Mouse (Mus musculus) kidney, postnatal 14 days (tissue): ENCODE data around the gene Mapk1.
"Not testable (repeated sequence)": the region's sequence is repeated elsewhere in the genome, so short reads cannot be mapped to it uniquely, and the experiment has no call there.

ENCODE experiments used
- DNase-seq: peaks from one replicate; pipeline ENCODE4 v3.0.0; 2022; ENCODE audit warnings: mixed read lengths

Gene Mapk1

GRCm38 (mm10) chr16:16983131-16983533 is at the start of gene Mapk1:
Gene Mapk1, plus strand, starts transcription at chr16:16983382.
- peak; percentile 97 for DNase-seq

DNA sequence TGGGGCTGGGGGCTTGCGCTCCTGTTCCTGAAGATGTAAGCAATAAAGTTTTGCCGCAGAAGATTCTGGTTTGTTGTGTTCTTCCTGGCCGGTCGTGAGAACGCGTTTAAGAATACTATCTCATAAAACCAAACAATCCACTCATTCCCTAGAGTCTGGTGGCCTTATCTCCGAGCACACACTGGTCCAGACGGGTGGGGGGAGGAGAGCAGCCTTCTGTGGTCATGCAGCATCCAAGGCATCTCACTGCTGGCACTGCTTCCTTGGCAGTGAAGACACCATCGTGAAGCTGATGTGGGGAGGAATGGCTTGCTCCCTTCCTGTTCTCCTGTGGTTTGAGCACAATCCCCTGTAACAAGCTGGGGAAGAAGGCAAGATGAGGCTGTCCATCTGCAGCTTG is 43.6 kb upstream of the Mapk1 start:
- no peak for DNase-seq

GRCm38 (mm10) chr16:16941078-16941477 is 42.1 kb upstream of the Mapk1 start:
- no peak for DNase-seq

- no peak for DNase-seq
Measured at GRCm38 (mm10) chr16:16958575-16958974, 24.6 kb upstream of the Mapk1 start.

DNA sequence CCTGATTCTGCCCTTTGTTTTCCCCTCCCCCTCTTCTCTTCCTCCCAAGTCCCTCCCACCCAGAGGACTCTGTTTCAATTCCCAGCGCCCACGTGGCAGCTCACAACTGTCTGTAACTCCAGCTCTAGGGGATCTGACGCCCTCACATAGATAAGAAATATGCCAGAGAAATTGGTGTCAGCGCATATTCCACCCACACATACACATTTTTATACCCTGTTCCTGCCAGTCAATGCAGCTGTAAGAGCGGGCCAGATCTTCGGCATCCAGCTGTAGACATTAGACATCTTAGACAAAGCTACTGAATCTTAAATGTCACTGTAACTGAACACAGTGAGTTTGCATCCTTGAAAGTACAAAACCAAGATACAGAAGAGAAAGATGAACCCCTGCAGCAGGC is 23.3 kb upstream of the Mapk1 start:
- DNase-seq, result no peak

GRCm38 (mm10) chr16:16965149-16965548 is 18.0 kb upstream of the Mapk1 start:
- no peak for DNase-seq

DNA sequence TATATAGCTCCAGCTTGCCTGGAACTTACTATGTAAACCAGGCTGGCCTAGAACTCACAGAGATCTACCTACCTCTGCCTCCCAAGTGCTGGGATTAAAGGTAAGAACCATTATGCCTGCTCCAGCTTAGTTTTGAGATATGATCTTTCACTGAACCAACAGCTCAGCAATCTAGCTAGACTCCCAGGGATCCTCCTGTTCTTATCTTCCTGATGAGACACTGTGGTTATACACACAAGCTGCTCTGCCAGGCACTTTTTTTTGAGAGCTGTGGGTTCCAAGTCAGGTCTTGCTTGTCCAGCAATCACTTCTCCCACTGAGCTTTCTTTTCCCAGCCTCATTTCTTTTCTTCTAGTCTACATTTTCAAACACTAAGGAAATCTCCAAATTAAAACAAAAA is 16.9 kb upstream of the Mapk1 start:
- DNase-seq, result no peak

DNA sequence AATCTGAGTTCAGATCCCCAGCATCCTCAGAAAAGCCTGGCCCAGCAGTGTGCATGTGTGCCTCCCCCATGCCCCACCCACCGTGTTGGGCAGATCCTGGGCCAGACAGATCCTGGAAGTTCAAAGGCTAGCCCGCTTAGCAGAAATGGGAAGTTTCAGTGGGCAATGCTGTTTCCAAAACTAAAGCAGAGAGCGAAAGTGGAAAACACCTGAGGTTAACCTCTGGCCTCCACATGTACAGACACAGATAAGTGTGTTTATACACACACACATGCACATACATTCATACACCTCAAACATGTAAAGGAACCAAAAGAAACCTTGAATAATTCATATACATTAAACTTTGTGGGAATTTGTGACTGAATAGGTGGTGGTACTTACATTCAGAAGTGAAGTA is 5.1 kb upstream of the Mapk1 start:
- no peak for DNase-seq

DNA sequence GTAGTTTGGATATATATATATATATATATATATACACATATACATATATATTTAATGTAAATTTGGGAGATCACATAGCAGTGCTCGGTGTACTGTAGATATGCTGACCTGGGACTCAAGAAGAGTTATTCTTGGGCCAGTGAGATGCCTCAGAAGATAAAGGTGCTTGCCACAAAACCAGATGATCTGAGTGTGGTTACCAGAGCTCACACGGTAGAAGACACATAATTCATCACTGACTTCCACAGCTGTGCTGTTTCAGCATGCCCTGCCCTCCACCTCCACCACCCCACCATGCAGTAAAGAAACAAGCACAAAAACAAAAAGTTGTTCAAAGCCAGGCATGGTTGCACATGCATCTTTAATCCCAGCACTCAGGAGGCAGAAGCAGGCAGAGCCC is 4.4 kb upstream of the Mapk1 start:
- no peak for DNase-seq

- no peak for DNase-seq
Measured at GRCm38 (mm10) chr16:16982636-16983035, 546 bp upstream of the Mapk1 start.

DNA sequence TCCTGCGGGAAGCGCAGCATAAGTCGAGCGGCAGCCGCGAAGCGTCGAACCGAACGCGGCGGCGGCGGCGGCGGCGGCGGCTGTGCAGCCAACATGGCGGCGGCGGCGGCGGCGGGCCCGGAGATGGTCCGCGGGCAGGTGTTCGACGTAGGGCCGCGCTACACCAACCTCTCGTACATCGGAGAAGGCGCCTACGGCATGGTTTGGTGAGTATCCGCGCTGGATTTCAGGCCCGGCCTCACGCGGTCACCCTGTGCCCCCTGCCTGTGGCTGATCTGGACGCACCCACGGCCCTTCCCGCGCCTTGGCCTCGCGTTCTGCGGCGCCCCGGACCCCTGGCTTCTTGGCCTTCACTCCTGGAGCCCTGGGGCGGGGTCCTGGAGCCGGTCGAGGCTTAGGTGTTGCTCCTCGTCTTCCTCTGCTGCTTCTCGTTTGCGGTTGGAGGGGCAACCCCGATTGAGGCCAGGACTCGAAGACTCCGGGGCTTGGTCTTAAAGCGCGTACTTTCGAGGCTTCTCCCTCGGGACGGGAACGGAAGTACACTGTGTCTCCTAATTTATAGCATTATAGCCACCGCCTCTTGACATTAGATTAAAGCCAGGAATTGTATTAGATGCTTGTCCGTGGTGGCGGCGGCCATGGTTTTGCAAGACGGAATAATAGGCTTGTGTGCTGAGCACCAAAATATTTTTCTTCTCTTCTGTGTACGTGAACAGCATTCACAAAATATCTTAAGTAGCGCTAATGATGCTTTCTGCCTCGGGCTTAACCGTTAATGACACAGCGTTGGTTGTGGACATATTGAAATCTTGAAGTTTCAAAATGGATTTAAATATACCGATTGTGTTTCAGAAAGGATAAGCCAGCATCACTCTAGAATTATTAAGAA is 596 bp downstream of the Mapk1 start:
- DNase-seq, result peak; percentile 78

- DNase-seq, result no peak
Measured at GRCm38 (mm10) chr16:16984423-16984941, 1.3 kb downstream of the Mapk1 start.

DNA sequence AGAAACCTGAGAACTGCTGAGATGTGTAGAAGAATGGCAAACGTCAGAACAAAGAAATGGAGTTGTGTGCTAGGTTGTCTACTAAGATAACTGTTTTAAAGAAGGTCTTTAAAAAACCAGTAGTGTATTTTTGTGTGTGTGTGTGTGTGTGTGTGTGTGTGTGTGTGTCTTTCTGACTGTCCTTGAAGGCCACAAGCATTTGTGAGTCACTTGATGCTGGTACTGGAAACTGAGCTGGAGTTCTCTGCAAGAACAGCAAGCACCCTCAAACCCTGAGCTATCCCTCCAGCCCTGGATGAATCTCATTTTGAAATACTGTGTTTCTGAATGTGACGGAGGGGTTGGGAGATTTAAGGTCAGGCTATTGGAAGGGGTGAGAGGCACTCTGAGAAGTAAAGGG is 4.1 kb downstream of the Mapk1 start:
- DNase-seq, result no peak

- DNase-seq, result no peak
Measured at GRCm38 (mm10) chr16:16988842-16989241, 5.7 kb downstream of the Mapk1 start.

DNA sequence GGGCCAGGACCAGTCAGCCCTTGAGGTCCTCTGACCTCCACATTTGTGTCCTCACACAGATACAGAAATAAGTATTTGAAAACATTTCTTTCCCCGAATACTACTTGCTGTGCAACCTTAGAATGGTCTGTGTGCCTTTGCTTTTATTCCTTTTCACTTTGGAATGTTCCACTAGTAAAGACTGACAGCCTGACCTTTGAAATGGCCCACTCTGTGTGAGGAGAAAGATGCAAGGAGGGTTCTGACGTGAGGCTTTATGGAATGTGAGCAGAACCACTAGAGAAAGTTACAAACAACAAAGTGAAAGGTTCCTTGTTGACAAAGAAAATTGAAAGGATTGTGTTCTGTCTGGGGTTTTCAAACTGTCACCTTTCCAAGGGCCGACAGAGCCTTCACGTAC is 6.8 kb downstream of the Mapk1 start:
- DNase-seq, result peak; percentile 22

DNA sequence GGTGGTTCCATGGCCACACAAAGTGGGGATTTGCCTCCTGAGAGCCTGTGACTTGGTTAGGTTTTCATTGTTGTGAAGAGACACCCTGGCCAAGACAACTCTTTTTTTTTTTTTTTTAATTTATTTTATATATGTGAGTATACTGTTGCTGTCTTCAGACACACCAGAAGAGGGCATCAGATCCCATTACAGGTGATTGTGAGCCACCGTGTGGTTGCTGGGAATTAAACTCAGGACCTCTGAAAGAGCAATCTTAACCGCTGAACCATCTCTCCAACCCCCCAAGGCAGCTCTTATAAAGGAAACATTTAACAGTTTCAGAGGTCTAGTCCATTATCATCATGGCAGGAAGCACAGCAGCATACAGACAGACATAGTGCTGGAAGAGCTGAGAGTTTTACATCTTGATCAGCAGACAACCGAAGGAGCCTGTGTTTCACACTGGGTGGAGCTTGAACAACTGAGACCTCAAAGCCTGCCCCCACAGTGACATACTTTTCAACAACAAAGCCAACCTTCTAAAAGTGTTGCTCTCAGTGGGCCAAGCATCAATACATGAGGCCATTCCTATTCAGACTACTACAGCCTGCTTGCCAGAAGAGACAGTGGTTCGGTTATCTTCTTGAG is 11.4 kb downstream of the Mapk1 start:
- no peak for DNase-seq

DNA sequence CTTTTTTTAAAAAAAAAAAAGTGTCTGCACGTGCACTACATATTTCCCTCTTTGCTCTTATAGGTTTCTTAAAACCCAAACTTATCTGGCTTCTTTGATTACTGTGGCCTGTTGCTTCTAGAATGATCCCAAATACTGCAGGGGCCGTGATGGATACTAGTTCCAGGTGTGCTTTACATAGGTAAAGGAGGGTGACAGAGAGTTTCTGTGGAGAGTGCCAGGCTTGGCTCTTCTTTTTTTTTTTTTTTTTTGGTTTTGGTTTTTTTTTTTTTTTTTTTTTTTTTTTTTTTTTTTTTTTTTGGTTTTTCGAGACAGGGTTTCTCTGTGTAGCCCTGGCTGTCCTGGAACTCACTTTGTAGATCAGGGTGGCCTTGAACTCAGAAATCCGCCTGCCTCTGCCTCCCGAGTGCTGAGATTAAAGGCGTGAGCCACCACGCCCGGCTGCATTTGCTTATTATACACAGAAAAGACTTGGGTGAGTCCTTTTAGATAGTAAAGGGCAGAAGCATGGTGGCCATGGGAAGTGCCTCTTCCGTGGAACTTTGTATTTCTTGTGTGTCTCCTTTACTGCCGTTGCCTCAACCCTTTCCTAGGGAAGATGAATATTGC is 13.0 kb downstream of the Mapk1 start:
- not testable (repeated sequence) for DNase-seq

GRCm38 (mm10) chr16:17001109-17001508 is 17.9 kb downstream of the Mapk1 start:
- DNase-seq, result no peak

DNA sequence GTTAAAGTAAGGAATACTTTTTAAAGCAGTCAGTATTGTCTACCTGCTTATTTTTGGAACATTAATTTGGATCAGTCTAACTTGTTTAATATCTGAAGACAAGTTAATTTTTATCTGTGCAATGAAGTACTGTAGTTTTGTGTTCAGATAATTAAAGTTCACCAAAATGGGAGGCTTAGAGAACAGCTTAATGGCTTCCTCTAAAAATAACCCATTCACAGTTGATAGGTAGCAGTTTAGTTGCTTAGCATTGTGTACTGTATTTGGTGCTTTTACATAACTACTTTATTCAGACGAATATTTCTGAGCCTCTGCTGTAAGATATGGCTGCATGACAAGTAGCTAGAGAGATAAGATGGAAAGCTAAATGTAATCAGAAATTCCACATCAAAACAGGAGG is 23.9 kb downstream of the Mapk1 start:
- no peak for DNase-seq

DNA sequence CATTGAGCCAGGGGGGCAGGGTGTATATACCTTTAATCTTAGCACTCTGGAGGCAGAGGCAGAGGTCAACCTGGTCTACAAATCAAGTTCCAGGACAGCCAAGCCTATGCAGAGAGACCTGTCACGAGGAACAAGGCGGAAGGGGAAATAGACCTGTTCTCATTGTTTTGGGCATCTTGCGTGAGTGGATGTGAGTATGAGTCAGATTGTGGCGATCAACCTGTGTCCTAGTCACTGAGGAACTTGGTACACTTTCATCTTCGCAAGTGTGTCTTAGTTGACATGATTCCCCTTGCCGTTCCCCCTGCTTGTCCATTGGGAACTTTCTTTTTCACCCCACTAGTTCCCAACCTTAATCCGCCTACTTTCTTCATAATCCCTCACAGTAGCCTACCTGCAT is 26.9 kb downstream of the Mapk1 start:
- DNase-seq, result no peak

- no peak for DNase-seq
Measured at GRCm38 (mm10) chr16:17012583-17012982, 29.4 kb downstream of the Mapk1 start.

DNA sequence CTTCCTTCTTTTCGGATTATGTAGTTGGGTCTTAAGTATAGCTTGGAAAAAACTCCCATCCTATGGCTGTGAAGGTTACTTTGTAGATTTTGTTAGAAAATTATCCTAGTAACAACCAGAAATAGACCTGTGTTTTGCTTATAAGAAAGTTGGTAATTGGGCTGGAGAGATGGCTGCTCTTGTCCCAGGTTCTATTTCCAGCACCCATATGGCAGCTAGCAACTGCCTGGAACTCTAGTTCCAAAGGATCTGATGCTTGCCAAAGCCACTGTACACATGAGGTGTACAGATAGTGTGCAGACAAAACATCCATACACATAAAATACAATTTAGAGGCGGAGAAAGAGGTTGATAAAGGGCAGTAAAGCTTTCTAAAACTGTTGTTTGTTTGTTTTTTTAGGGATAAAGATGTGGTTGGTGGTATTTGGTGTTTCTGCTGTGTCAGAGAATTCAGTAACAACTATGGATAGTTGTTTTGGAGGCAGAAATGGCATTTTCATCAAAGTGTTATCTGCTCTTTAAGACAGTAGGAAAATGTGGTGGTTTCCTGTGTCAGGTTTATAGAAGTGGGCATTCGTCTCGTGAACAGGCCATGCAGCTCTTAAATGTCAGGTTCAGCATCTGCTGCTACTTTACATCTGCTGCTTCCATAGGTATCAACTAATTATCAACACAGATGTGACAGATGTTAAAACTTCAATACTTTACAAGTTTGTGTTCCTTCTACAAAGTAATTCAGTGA is 32.1 kb downstream of the Mapk1 start:
- no peak for DNase-seq

DNA sequence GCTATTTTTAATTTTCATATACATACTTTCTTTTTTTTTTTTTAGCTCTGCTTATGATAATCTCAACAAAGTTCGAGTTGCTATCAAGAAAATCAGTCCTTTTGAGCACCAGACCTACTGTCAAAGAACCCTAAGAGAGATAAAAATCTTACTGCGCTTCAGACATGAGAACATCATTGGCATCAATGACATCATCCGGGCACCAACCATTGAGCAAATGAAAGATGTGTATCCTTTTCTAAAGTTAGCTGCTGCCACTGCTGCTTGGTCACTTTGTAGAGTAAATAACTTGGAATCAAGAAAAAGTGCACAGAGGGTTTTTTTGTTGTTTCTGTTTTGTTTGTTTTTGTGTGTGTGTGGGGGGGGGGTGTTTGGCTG is 32.7 kb downstream of the Mapk1 start:
- no peak for DNase-seq
